8 mouse cellular contexts compared by ENCODE assay signal in the genomic region with DNA sequence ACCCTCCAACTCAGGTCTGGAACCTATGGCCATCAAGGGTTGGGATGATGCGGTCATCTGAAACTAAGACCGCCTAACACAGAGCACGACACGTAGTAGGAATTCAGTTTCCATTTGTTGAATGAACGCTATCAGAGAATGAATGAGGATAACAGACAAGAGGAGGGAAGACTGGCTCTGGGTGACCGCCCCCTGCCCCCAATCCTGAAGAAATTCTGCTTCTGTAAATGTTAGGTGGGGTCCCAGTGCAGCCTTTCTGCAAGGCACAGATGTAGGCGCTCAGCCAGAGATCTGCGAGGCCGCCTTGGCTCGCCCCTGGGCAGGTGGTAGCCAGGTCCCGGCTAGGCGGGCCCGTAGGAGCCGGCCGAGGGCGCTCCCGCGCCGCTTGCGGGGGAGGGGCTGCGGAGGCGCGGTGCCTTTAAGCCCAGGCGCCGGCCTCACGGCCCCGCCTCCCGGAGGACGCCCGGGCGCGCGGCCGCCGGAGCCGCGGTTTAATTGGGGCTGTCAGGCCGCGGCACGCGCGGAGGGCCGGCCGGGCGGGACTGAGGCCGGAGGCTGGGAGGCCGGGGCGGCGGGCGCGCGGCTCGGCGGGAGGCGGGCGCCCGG. TPM values are rescaled to one million over a fixed set of nuclear protein-coding genes. Genes with fewer than 3 reads are reported as not detected.
DNase-seq lines count a peak whose midpoint lies in the region; ATAC-seq lines count a peak whose summit lies in the region.

A gene (plus strand): TSS at position 521 of the 606 bp plus-strand sequence.

- peak; percentile 87 to 94 for DNase-seq in cerebellum, postnatal 25 days
- peak; percentile 82 for DNase-seq in gastrocnemius, adult 18-20 months (ENCODE audit: low spot score)
- DNase-seq in left cerebral cortex, adult 11 months (ENCODE audit: low spot score): peak; percentile 76
- DNase-seq in lung, postnatal 36 days: peak; percentile 89
- DNase-seq in right cerebral cortex, adult 18-20 months: peak; percentile 87
- DNase-seq in urinary bladder, adult 2 months (ENCODE audit: low spot score): peak; percentile 87

- no peaks in the 10 kb centered on the region for H3K9me3 ChIP-seq in hindbrain, embryonic 15.5 days

- H3K36me3 ChIP-seq in hindbrain, embryonic 15.5 days: peaks cover 10% of the 10 kb centered on the region

- H3K4me2 ChIP-seq in hindbrain, embryonic 15.5 days: peak within 1 kb of the TSS; percentile 96

- peak within 1 kb of the TSS; percentile 89 for H3K4me3 ChIP-seq in hindbrain, embryonic 15.5 days

- H3K9ac ChIP-seq in hindbrain, embryonic 15.5 days: peak within 1 kb of the TSS; percentile 80

- peak within 1 kb of the TSS; percentile 98 for H3K27ac ChIP-seq in hindbrain, embryonic 15.5 days (replicated peaks)

- peaks cover 39% of the 10 kb centered on the region for H3K4me1 ChIP-seq in hindbrain, embryonic 15.5 days (replicated peaks)

- no peaks in the 10 kb centered on the region for H3K27me3 ChIP-seq in hindbrain, embryonic 15.5 days

- ATAC-seq in activated CD4-positive, CD25-positive, alpha-beta regulatory T cell, adult 4 months: no peak
- peak; percentile 75 for ATAC-seq in hindbrain, embryonic 15.5 days (ENCODE audit: low FRiP score, low read depth)

- WGBS in hindbrain, embryonic 15.5 days: under 1% methylated on average over 45 of the region's 57 CpGs

RNA-seq across cellular contexts. Expression of the gene that starts here (rescaled TPM):
- 10 to 100 TPM; 16.7 to 20.0 TPM for polyA plus RNA-seq in activated CD4-positive, CD25-positive, alpha-beta regulatory T cell, adult 4 months (2017; shearing (Covaris generic))
- 10 to 100 TPM; 15.3 to 27.6 TPM for total RNA-seq in gastrocnemius, adult 18-20 months (2021)
- polyA plus RNA-seq in hindbrain, embryonic 15.5 days (2015; fragmentation: Nextera tagmentation; extraction: Ambion mirVana): 13.3 and 15.0 TPM in 2 replicates
- polyA plus RNA-seq in urinary bladder, adult 2 months (2012; rRNA removed): 33.5 and 34.7 TPM in 2 replicates
